Mouse (Mus musculus): ENCODE measurements around the gene Tomt. TPM values are rescaled to one million over a fixed set of nuclear protein-coding genes. Genes with fewer than 3 reads are reported as not detected.

Tomt gene
- polyA plus RNA-seq, 1 experiment from 2014 or later, result 0.47 TPM

Small RNAs within 50 kb of the gene (microRNA-seq; reads per million reads assigned to microRNA genes)
- not detected for gene Gm22655

Other genes with a start within 250 kb of the Tomt start
- 41.8 and 48.0 TPM in 2 replicates for gene Clpb, start 242.7 kb downstream of the Tomt start, polyA plus RNA-seq (2015; fragmentation: Nextera tagmentation; extraction: Ambion mirVana)
- not detected in 2 replicates for gene Phox2a, start 88.0 kb downstream of the Tomt start, polyA plus RNA-seq (2015; fragmentation: Nextera tagmentation; extraction: Ambion mirVana)
- gene Inppl1, start 68.1 kb downstream of the Tomt start, polyA plus RNA-seq (2015; fragmentation: Nextera tagmentation; extraction: Ambion mirVana), result 18.0 and 22.3 TPM in 2 replicates
- gene Folr2, start 49.2 kb downstream of the Tomt start, polyA plus RNA-seq (2015; fragmentation: Nextera tagmentation; extraction: Ambion mirVana), result 1.2 and 1.6 TPM in 2 replicates
- gene Anapc15, start 42.6 kb downstream of the Tomt start, polyA plus RNA-seq (2015; fragmentation: Nextera tagmentation; extraction: Ambion mirVana), result 71.1 and 74.3 TPM in 2 replicates
- gene Folr1, start 35.6 kb downstream of the Tomt start, polyA plus RNA-seq (2015; fragmentation: Nextera tagmentation; extraction: Ambion mirVana), result 18.9 and 30.4 TPM in 2 replicates
- gene Lamtor1, start 455 bp downstream of the Tomt start, polyA plus RNA-seq (2015; fragmentation: Nextera tagmentation; extraction: Ambion mirVana), result 165 and 167 TPM in 2 replicates
- gene Lrrc51, start 27.5 kb upstream of the Tomt start, polyA plus RNA-seq (2015; fragmentation: Nextera tagmentation; extraction: Ambion mirVana), result 9.5 and 12.7 TPM in 2 replicates
- gene Numa1, start 27.8 kb upstream of the Tomt start, polyA plus RNA-seq (2015; fragmentation: Nextera tagmentation; extraction: Ambion mirVana), result 63.3 and 65.1 TPM in 2 replicates
- gene Il18bp, start 112.3 kb upstream of the Tomt start, polyA plus RNA-seq (2015; fragmentation: Nextera tagmentation; extraction: Ambion mirVana), result 3.4 and 4.4 TPM in 2 replicates
- gene Rnf121, start 159.1 kb upstream of the Tomt start, polyA plus RNA-seq (2015; fragmentation: Nextera tagmentation; extraction: Ambion mirVana), result 32.1 and 33.0 TPM in 2 replicates
- gene Xndc1, start 159.2 kb upstream of the Tomt start, polyA plus RNA-seq (2015; fragmentation: Nextera tagmentation; extraction: Ambion mirVana), result 40.3 TPM in 2 replicates
- gene Xntrpc, start 159.4 kb upstream of the Tomt start, polyA plus RNA-seq (2015; fragmentation: Nextera tagmentation; extraction: Ambion mirVana), result 1.5 and 1.9 TPM in 2 replicates
- gene Trpc2, start 176.8 kb upstream of the Tomt start, polyA plus RNA-seq (2015; fragmentation: Nextera tagmentation; extraction: Ambion mirVana), result 0.29 TPM in 1 of 2 replicates, not detected in the other
- 0.17 and 0.28 TPM in 2 replicates for gene Art1, start 195.4 kb upstream of the Tomt start, polyA plus RNA-seq (2015; fragmentation: Nextera tagmentation; extraction: Ambion mirVana)
- 0.83 and 0.97 TPM in 2 replicates for gene Art5, start 203.1 kb upstream of the Tomt start, polyA plus RNA-seq (2015; fragmentation: Nextera tagmentation; extraction: Ambion mirVana)
- not detected in 2 replicates for gene Chrna10, start 210.5 kb upstream of the Tomt start, polyA plus RNA-seq (2015; fragmentation: Nextera tagmentation; extraction: Ambion mirVana)

Measured in forebrain, embryonic 15.5 days (tissue).